Mouse (Mus musculus): ENCODE data around the gene Hhat. TPM values are rescaled to one million over a fixed set of nuclear protein-coding genes. Genes with fewer than 3 reads are reported as not detected.

The Hhat gene
- polyA plus RNA-seq, 1 experiment = 6.0 TPM

GRCm38 (mm10) chr1:192785046-192785961, 14.3 kb upstream of the Hhat start:
- no peak for DNase-seq (ENCODE audit: low read depth)

DNA sequence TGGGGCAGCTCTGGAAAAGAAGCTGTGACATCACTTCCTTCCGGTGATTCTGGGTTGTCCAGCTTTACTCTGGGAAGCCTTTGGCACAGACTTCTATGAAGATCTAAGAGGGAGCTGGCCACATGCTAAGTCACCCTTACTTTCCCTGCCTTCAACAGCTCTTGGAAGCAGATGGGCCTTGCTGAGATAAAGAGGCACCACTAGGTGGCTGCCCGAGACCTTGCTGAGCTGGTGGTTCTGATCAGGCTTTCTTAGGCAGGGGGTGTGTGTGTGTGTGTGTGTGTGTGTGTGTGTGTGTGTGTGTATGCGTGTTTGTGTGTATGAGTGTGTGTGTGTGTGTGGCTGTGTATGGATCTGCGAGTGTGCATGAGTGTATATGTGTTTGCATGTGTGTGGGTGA, 13.4 kb upstream of the Hhat start:
- no peak for DNase-seq (ENCODE audit: low read depth)

DNA sequence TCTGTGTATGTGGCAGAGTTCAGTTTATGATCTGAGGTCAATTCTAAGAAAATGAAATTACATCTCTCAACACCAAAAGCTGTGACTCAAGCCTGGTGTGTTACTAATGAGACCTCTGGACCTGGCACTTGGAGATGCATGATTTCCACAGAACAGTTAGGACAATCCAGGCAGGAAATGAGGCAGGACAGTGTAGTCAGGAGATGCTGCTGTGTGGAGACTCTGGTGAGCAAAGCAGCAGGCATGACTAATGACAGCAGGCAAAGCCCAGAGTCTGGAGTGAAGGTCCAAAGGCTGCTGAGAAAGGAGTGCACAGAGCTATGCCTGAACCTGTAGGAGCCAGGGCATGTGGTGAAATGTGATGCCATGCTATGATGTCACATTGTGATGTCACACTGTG, 10.2 kb upstream of the Hhat start:
- DNase-seq (ENCODE audit: low read depth) = no peak

DNA sequence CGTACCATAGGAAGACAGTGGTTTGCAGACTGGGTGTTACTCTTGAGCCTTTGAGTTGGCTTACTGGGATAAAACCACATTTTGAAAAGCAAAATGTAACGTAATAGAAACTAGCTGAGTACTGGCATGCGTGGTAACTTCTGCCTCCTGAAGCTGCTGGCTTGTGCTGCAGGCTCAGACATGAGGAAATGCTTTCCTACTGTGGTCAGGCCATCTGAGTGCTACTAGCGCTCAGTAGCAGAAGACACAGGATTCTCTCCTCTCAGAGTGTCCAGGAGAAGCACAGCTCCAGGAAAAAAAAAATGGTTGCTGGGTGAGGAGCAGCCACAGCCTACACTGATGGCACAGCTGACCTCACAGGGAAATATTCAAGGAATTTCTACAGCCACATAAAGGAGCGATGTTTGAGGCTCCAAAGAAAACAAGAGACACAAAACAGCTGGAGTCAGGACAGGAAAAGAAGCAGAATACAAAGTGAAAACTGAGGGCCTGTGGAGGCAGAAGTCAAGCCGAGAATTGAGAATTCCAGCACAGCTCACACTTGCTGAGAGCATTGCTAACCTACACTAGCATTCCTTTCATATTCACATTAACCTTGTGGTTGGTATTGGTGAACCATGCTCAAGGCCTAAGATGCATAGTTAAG, 8.0 kb upstream of the Hhat start:
- no peak for DNase-seq (ENCODE audit: low read depth)

DNA sequence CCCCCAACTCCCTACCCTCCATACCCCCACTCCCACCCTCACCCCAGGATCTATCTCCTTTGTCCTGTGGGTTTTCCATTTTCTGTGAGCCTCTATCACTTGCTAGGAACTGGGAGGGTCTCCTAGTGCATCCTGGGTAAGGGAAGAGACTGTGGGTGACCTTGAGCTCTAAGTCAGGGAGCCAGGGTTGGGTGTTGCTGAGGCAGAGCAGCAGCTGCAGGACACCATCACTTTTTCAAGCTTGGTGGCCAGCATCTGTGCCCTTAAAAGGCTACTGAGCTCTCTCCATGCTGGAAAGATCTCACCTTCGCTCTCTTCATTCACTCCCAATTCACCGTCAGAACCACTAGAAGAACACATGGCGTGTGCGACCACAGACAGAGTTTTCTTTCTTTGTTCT, 7.2 kb upstream of the Hhat start:
- no peak for DNase-seq (ENCODE audit: low read depth)

DNA sequence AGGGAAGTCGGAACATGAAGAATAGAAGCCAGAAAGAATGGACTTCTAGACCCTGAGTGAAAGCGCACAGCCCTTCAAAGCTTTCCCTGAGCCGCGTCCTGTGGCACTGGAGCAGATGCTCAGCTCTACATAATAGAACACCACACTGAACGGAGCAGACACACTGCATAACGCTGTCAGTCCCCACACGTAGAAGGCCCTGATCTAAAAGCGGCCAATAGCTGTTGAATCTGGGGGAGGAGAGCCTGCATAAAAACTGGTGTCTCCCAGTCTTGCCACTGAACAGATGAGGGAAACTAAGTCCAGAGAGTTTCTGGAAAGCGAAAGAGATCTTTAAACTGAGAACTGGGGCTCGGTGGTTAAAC, 911 bp downstream of the Hhat start:
- no peak for DNase-seq (ENCODE audit: low read depth)

GRCm38 (mm10) chr1:192765531-192765930, 5.5 kb downstream of the Hhat start:
- no peak for DNase-seq (ENCODE audit: low read depth)

DNA sequence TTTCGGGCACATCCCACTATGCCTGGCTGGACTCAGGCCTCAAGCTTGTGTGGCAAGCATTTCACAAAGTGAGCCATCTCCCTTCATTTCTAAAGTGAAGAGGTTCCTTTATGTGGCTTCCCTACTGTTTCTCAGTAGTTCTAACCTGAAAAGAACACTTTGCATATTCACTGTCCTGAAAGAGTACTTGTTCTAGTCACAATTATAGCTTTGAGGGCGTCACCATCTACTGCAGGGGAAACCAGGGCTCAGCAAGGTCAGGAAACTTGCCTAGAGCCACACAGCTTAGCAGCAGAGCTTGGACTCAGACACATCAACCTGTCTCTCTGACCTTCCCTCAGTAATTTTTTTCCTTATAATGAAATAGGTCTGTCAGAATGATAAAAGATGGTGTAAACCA, 6.5 kb downstream of the Hhat start:
- DNase-seq (ENCODE audit: low read depth) = no peak

- no peak for DNase-seq (ENCODE audit: low read depth)
Observed at GRCm38 (mm10) chr1:192762946-192763933, 7.8 kb downstream of the Hhat start.

GRCm38 (mm10) chr1:192756674-192757073, 14.3 kb downstream of the Hhat start:
- no peak for DNase-seq (ENCODE audit: low read depth)

DNA sequence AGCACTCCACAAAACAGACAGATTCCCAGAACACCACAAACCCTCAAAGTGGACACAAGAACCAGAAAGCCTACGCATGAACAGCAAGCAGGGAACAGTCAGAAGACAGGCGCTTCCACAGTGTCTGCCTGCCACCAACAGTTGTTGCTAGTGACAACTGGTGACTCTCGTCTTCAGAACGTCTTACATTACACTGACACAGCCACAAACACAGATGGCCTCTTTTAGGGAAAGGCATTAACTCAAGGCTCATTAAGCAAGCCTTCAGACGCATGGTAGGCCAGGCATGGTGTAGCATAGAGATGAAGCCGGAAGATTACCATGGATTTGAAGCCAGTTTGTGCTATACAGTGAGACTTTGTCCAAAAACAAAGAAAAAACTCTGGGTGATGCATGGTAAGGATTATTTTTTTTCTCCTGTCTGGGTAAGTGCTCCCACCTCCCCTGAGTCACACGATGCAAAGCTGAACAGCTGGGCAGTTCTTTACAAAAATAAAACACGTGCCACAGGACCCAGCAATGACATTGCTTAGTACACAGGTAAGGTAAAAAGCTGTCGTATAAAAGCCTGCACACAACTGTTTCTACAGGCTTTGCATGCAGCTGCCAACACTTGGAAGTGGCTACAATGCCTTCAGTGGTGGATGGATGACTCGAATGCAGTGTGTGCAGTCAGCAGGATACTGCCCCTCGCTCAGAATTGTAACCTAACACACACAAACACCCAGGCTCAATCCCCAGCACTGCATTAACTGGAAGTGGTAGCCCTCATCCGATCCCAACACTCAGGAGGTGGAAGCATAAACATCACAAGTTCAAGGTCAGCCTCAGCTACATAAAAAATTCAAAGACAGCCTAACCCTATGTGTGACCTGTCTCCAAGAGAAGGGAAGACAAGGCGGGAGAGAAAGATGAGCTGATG, 15.1 kb downstream of the Hhat start:
- no peak for DNase-seq (ENCODE audit: low read depth)

GRCm38 (mm10) chr1:192755246-192755645, 15.8 kb downstream of the Hhat start:
- DNase-seq (ENCODE audit: low read depth) = no peak

- no peak for DNase-seq (ENCODE audit: low read depth)
Observed at GRCm38 (mm10) chr1:192754268-192754667, 16.8 kb downstream of the Hhat start.

DNA sequence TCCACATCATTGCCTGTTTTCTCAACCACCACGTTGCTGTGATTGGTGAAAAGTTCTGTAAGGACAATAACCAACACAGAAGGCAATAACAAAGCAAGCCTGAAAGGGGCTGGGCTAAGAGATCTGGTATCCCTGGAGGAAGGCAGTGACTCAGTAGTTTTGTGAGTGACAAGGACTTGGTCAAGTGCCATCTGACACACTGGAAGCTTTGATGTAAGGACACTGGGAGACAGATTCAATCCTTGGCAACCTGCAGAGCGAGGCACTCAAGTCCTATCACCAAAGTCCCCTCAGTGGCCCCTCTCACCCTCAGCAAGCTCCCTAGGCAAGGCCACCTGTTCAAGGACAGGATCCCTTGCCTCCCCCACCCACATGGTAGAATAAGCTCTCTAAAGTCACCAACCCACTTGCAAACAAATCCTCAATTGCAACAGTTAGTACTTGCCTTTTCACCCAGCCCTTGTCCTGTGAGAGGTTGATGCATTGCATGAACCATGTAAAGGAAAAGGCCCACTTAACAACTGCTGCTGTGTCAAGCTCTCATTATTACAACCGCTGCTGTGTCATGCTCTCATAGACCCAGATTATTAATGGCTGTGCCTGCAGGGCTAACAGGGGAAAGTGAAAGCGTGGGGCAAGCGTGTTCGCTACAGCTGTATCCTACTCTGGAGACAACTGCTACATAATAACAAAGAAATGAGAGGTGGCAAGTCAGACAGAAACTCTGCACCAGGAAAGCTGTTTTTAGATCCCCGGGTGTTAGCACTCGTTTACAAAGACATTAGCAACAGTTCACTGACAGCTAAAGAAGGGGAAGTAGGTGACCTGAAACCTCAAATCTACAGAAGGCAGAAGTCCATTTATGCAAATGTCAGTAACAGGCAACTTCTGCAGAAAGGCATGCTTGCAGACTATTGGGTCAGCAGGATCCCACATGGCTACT, 18.1 kb downstream of the Hhat start:
- no peak for DNase-seq (ENCODE audit: low read depth)

GRCm38 (mm10) chr1:192750042-192750437, 21.0 kb downstream of the Hhat start:
- DNase-seq (ENCODE audit: low read depth) = no peak

- DNase-seq (ENCODE audit: low read depth) = no peak
Observed at GRCm38 (mm10) chr1:192749270-192750041, 21.6 kb downstream of the Hhat start.

DNA sequence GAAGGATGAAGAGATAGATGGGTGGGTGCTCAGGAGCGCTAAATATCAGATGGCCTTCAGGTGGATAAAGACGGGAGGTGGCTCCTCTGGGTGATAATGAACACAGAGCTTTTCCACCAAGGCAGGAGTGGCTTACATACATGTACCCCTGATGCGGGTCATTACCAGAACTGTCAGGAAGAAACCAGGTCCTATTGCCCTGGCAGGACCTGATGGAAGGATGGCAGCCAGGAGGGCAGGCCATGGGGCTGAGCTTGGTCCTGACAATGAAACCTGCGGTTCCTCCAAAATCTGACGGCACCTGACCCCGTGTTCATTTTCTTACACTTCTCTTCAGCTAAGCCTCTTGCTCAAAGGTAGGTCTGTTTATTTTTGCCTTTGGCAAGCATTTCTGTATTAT, 24.8 kb downstream of the Hhat start:
- DNase-seq (ENCODE audit: low read depth) = no peak

DNA sequence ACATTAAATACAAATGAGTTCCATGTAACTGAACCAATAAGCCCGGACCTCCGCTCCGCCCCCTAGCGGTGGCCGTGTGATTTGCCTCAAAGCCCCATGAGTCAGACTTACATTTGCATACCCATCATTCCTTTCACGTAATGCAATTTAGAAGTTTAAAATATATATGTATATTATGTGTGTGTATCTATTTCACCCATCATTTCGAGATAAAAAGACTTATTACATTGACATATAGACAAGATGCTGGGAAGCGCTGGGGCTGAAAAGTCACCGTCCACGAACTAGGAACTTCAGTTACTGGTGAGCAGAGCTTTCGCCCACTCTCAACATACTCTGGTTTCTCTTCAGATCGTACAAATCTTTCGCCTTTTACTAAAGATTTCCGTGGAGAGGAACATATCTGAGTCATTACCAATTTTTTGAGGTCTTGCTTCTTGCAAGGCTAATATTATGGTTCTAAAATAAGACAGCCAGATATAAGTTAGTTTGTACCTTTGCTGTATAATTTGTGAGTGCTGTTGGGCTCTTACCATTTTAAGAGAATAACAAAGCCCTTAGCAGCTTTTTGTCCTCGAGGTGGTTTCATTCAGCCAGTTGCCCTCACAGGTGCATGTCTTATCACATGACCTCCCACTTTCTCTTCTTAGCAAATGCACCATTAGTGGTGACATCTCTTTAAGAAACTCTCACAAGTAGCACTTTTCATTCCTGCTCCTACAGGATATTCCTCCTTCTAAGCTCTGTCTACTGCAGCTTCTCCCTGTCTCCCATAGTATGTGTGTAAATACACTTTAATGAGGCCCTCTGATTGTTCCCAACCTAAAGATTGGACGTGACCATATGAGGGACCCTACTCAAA, 25.6 kb downstream of the Hhat start:
- no peak for DNase-seq (ENCODE audit: low read depth)

All from gonadal fat pad, adult 2 months (tissue).